Mouse (Mus musculus): ENCODE measurements around the gene Tax1bp1. TPM values are rescaled to one million over a fixed set of nuclear protein-coding genes. Genes with fewer than 3 reads are reported as not detected.

The Tax1bp1 gene
- polyA plus RNA-seq, 1 experiment = 46.7 TPM

- WGBS = 91% methylated on average over 1 of the region's 1 CpGs
- H3K27ac ChIP-seq (ENCODE audit: control insufficient read depth, insufficient read depth, low read length) = no peak overlapping the region
These were observed 83.2 kb downstream of the Tax1bp1 start for GRCm38 (mm10) chr6:52796691-52797090.

GRCm38 (mm10) chr6:52797252-52797800 lies 83.8 kb downstream of the Tax1bp1 start:
- TF ChIP-seq CTCF (IDR thresholded peaks at IDR 0.05; ENCODE audit: borderline replicate concordance, control insufficient read depth, extremely low read depth, insufficient read depth, low read length, poor library complexity) (no peak), POLR2A (IDR thresholded peaks at IDR 0.05; ENCODE audit: control insufficient read depth, extremely low read depth, insufficient read depth, low read length, poor library complexity) (no peak)
- no peaks in the 10 kb centered on the region for H3K36me3 ChIP-seq (ENCODE audit: control insufficient read depth, insufficient read depth, low read length)
- 93% methylated on average over 6 of the region's 6 CpGs for WGBS
- no peak overlapping the region for H3K27ac ChIP-seq (ENCODE audit: control insufficient read depth, insufficient read depth, low read length)
- peaks cover 21% of the 10 kb centered on the region for H3K4me1 ChIP-seq (replicated peaks; ENCODE audit: control insufficient read depth, insufficient read depth, low read length)
- no peaks in the 10 kb centered on the region for H3K27me3 ChIP-seq (ENCODE audit: control insufficient read depth, insufficient read depth, low read length)
- DNase-seq = no peak
- H3K4me3 ChIP-seq (ENCODE audit: control insufficient read depth, insufficient read depth, low read length) = no peak overlapping the region

More at GRCm38 (mm10) chr6:52796691-52797090, 83.2 kb downstream of the Tax1bp1 start:
- DNase-seq = no peak
- Histone ChIP-seq H3K27me3 (ENCODE audit: control insufficient read depth, insufficient read depth, low read length) (no peaks in the 10 kb centered on the region), H3K36me3 (ENCODE audit: control insufficient read depth, insufficient read depth, low read length) (no peaks in the 10 kb centered on the region), H3K4me3 (ENCODE audit: control insufficient read depth, insufficient read depth, low read length) (no peak overlapping the region), H3K4me1 (replicated peaks; ENCODE audit: control insufficient read depth, insufficient read depth, low read length) (peaks cover 15% of the 10 kb centered on the region)
- no peak for TF ChIP-seq CTCF (IDR thresholded peaks at IDR 0.05; ENCODE audit: borderline replicate concordance, control insufficient read depth, extremely low read depth, insufficient read depth, low read length, poor library complexity)
- no peak for TF ChIP-seq POLR2A (IDR thresholded peaks at IDR 0.05; ENCODE audit: control insufficient read depth, extremely low read depth, insufficient read depth, low read length, poor library complexity)

GRCm38 (mm10) chr6:52802181-52802580 lies 88.7 kb downstream of the Tax1bp1 start:
- Histone ChIP-seq H3K36me3 (ENCODE audit: control insufficient read depth, insufficient read depth, low read length) (no peaks in the 10 kb centered on the region), H3K27me3 (ENCODE audit: control insufficient read depth, insufficient read depth, low read length) (no peaks in the 10 kb centered on the region), H3K4me1 (replicated peaks; ENCODE audit: control insufficient read depth, insufficient read depth, low read length) (peaks cover 24% of the 10 kb centered on the region), H3K4me3 (ENCODE audit: control insufficient read depth, insufficient read depth, low read length) (no peak overlapping the region), H3K27ac (ENCODE audit: control insufficient read depth, insufficient read depth, low read length) (no peak overlapping the region)
- no peak for DNase-seq
- 14% methylated on average over 9 of the region's 9 CpGs for WGBS
- TF ChIP-seq CTCF (IDR thresholded peaks at IDR 0.05; ENCODE audit: borderline replicate concordance, control insufficient read depth, extremely low read depth, insufficient read depth, low read length, poor library complexity) (no peak), POLR2A (IDR thresholded peaks at IDR 0.05; ENCODE audit: control insufficient read depth, extremely low read depth, insufficient read depth, low read length, poor library complexity) (no peak)

- TF ChIP-seq POLR2A (IDR thresholded peaks at IDR 0.05; ENCODE audit: control insufficient read depth, extremely low read depth, insufficient read depth, low read length, poor library complexity) (no peak), CTCF (IDR thresholded peaks at IDR 0.05; ENCODE audit: borderline replicate concordance, control insufficient read depth, extremely low read depth, insufficient read depth, low read length, poor library complexity) (no peak)
- Histone ChIP-seq H3K36me3 (ENCODE audit: control insufficient read depth, insufficient read depth, low read length) (no peaks in the 10 kb centered on the region), H3K27ac (ENCODE audit: control insufficient read depth, insufficient read depth, low read length) (no peak overlapping the region), H3K27me3 (ENCODE audit: control insufficient read depth, insufficient read depth, low read length) (no peaks in the 10 kb centered on the region), H3K4me3 (ENCODE audit: control insufficient read depth, insufficient read depth, low read length) (no peak overlapping the region), H3K4me1 (replicated peaks; ENCODE audit: control insufficient read depth, insufficient read depth, low read length) (peaks cover 16% of the 10 kb centered on the region)
- WGBS = 99% methylated on average over 3 of the region's 3 CpGs
- no peak for DNase-seq
These were observed 91.8 kb downstream of the Tax1bp1 start for GRCm38 (mm10) chr6:52805237-52805856.

Other genes starting within 250 kb of the Tax1bp1 start
- gene Hibadh, start 73.3 kb upstream of the Tax1bp1 start, polyA plus RNA-seq (2012; rRNA removed) = 56.0 and 66.5 TPM in 2 replicates